Comparison of ENCODE assay signal across 29 mouse cellular contexts in the genomic region with DNA sequence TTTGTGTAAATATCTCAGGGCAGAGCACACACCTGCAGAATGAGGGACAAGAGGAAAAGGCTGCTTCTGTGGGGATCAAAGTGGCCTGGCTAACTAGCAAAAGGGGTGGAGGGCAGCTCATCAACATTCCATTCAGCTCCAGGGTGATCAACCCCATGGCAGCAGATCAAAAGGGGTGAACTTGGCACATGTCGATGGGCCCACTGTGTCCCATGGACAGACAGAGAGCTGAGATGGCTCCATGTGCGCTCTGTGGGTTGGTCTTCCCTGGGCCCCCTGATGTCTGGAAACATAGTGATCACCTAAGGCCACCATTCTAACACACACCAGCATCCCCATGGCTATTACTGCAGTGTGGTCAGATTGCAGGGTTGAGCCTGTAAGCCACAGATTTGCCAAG.
"Had no signal": no experiment of that assay in that cellular context is flagged by ENCODE, and none has a peak within 500 bp of the region (broad histone marks: within the 10 kb centered on the region; RNA-seq: fewer than 3 reads in every experiment).

No protein-coding gene starts in this region.

- H3K4me2 ChIP-seq: heart, embryonic 11.5 days; heart, embryonic 13.5 days; heart, embryonic 15.5 days; hindbrain, embryonic 13.5 days; hindbrain, embryonic 15.5 days; kidney, embryonic 15.5 days; limb, embryonic 12.5 days; liver, embryonic 11.5 days; liver, embryonic 13.5 days; liver, embryonic 15.5 days had no signal

- H3K4me3 ChIP-seq: gastrocnemius, adult 2 months; heart, adult 2 months; heart, embryonic 13.5 days; heart, embryonic 15.5 days; hindbrain, embryonic 13.5 days; hindbrain, embryonic 15.5 days; kidney, embryonic 15.5 days; left cerebral cortex, adult 2 months; limb, embryonic 10.5 days; limb, embryonic 12.5 days; liver, embryonic 13.5 days; liver, embryonic 15.5 days had no signal

- H3K9me3 ChIP-seq: heart, embryonic 13.5 days; heart, embryonic 15.5 days; hindbrain, embryonic 13.5 days; hindbrain, embryonic 15.5 days; kidney, embryonic 15.5 days; limb, embryonic 10.5 days; limb, embryonic 12.5 days; liver, embryonic 13.5 days; liver, embryonic 15.5 days had no signal

- DNase-seq: gastrocnemius, adult 2 months; gastrocnemius, postnatal 10 days; gastrocnemius, postnatal 25 days; heart, adult 2 months; heart, postnatal 14 days; heart, postnatal 36 days; kidney, adult 11 months; kidney, adult 2 months; kidney, adult 9 months; kidney, postnatal 14 days; kidney, postnatal 36 days; layer of hippocampus, adult 9-11 months; layer of hippocampus, postnatal 36 days; liver; liver, embryonic 13.5 days had no signal

- H3K36me3 ChIP-seq: heart, embryonic 13.5 days; heart, embryonic 15.5 days; hindbrain, embryonic 13.5 days; hindbrain, embryonic 15.5 days; kidney, embryonic 15.5 days; limb, embryonic 10.5 days; limb, embryonic 12.5 days; liver, embryonic 13.5 days; liver, embryonic 15.5 days had no signal

- H3K27me3 ChIP-seq: hindbrain, embryonic 13.5 days; hindbrain, embryonic 15.5 days; limb, embryonic 12.5 days; liver, embryonic 13.5 days; liver, embryonic 15.5 days had no signal

- H3K27ac ChIP-seq: gastrocnemius, adult 2 months; heart, adult 2 months; heart, embryonic 13.5 days; heart, embryonic 15.5 days; hindbrain, embryonic 13.5 days; hindbrain, embryonic 15.5 days; hindbrain, postnatal 0 days; kidney, embryonic 15.5 days; kidney, postnatal 0 days; left cerebral cortex, adult 2 months; limb, embryonic 10.5 days; limb, embryonic 12.5 days; liver, embryonic 13.5 days; liver, embryonic 15.5 days had no signal

- H3K9ac ChIP-seq: heart, embryonic 13.5 days; heart, embryonic 15.5 days; hindbrain, embryonic 13.5 days; hindbrain, embryonic 15.5 days; kidney, embryonic 15.5 days; limb, embryonic 12.5 days; liver, embryonic 13.5 days; liver, embryonic 15.5 days had no signal

- H3K4me1 ChIP-seq: heart, embryonic 15.5 days; kidney, embryonic 15.5 days; liver, embryonic 13.5 days; liver, embryonic 15.5 days had no signal

- ATAC-seq: hindbrain, postnatal 0 days; intestine, embryonic 16.5 days had no signal
